Mouse (Mus musculus) thymus, postnatal 0 days (tissue): ENCODE data around the gene Copg1. TPM values are rescaled to one million over a fixed set of nuclear protein-coding genes. Genes with fewer than 3 reads are reported as not detected.
"Not testable (repeated sequence)": the region's sequence is repeated elsewhere in the genome, so short reads cannot be mapped to it uniquely, and the experiment has no call there.

Experiments used
- DNase-seq: peaks from one replicate; pipeline ENCODE4 v3.0.0-alpha.2; 2015; ENCODE audit warnings: low spot score
- polyA plus RNA-seq: library from polyadenylated mRNA; unstranded; fragments of >200 nt; fragmentation: Nextera tagmentation; extraction: Ambion mirVana; gene quantifications from 2 replicates; pipeline ENCODE4 v1.2.1, GENCODE M21; 2015

The Copg1 gene
- polyA plus RNA-seq, 1 experiment from 2014 or later, result 75.0 TPM

DNA sequence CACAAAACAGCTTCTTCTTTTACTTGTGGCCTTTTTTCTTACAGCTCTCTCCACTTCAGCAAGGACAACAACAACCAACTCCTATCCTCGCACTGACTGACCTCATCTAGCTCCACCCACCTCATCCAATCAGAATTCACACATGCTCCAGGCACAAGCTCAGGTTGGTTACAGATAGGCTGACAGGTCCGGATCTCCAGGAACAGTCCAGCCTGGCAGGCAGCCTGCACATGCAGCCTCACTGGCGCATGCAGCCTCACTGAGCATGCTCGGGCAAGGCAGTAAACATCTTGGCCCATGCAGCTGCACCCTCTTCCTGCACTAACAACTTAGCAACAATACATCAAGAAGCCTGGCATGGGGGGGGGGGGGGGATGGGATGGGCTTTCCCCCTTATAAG is 74.8 kb downstream of the Copg1 start:
- not testable (repeated sequence) for DNase-seq

Other genes with a start within 250 kb of the Copg1 start
- 16.8 and 17.4 TPM in 2 replicates for gene Aplf, start 215.6 kb upstream of the Copg1 start, polyA plus RNA-seq
- 0.18 and 0.26 TPM in 2 replicates for gene Efcc1, start 156.9 kb upstream of the Copg1 start, polyA plus RNA-seq
- 0.49 and 0.85 TPM in 2 replicates for gene Gp9, start 109.7 kb upstream of the Copg1 start, polyA plus RNA-seq
- gene Rab43, start 75.7 kb upstream of the Copg1 start, polyA plus RNA-seq, result 9.9 and 11.7 TPM in 2 replicates
- gene Gm45140, start 52.0 kb upstream of the Copg1 start, polyA plus RNA-seq, result 2.3 and 2.5 TPM in 2 replicates
- 75.0 and 78.3 TPM in 2 replicates for gene Isy1, start 49.0 kb upstream of the Copg1 start, polyA plus RNA-seq
- gene Cnbp, start 36.7 kb upstream of the Copg1 start, polyA plus RNA-seq, result 1,228 and 1,268 TPM in 2 replicates
- gene Hmces, start 26.1 kb downstream of the Copg1 start, polyA plus RNA-seq, result 49.3 and 50.0 TPM in 2 replicates
- 15.7 and 26.5 TPM in 2 replicates for gene H1fx, start 93.8 kb downstream of the Copg1 start, polyA plus RNA-seq
- 194 and 223 TPM in 2 replicates for gene Rab7, start 157.5 kb downstream of the Copg1 start, polyA plus RNA-seq
- gene Rpn1, start 196.7 kb downstream of the Copg1 start, polyA plus RNA-seq, result 177 and 200 TPM in 2 replicates